Mouse (Mus musculus) midbrain, embryonic 13.5 days (tissue): ENCODE measurements around the gene Atpaf1. TPM values are rescaled to one million over a fixed set of nuclear protein-coding genes. Genes with fewer than 3 reads are reported as not detected.

ENCODE experiments used
- ATAC-seq: fragments of 200-750 bp; cut with Nextera tagmentation; 2 replicates; pipeline ENCODE4 v1.8.0; 2017; ENCODE audit warnings: mild to moderate bottlenecking, moderate TSS enrichment, moderate library complexity
- H3K27ac ChIP-seq: fragments of 300-500 bp; sonication (generic); 2 replicates; pipeline ENCODE4 v1.5.1; 2015; ENCODE audit warnings: inconsistent platforms, mild to moderate bottlenecking, moderate library complexity
- H3K27me3 ChIP-seq: fragments of 300-500 bp; sonication (generic); 2 replicates; pipeline ENCODE4 v1.6.1; 2015; ENCODE audit warnings: mild to moderate bottlenecking, inconsistent platforms
- H3K36me3 ChIP-seq: fragments of 300-500 bp; sonication (generic); 2 replicates; pipeline ENCODE4 v1.6.1; 2015; ENCODE audit warnings: mild to moderate bottlenecking, inconsistent platforms
- H3K4me1 ChIP-seq: fragments of 300-500 bp; sonication (generic); replicated peaks from 2 replicates; pipeline ENCODE4 v1.6.1; 2015; ENCODE audit warnings: inconsistent platforms
- H3K4me2 ChIP-seq: fragments of 300-500 bp; sonication (generic); replicated peaks from 2 replicates; pipeline ENCODE4 v1.6.1; 2015; ENCODE audit warnings: moderate library complexity, mild to moderate bottlenecking, inconsistent platforms
- H3K4me3 ChIP-seq: fragments of 300-500 bp; sonication (generic); replicated peaks from 2 replicates; pipeline ENCODE4 v1.5.1; 2015; ENCODE audit warnings: mild to moderate bottlenecking, inconsistent platforms
- H3K9ac ChIP-seq: fragments of 300-500 bp; sonication (generic); replicated peaks from 2 replicates; pipeline ENCODE4 v1.6.1; 2015; ENCODE audit warnings: mild to moderate bottlenecking, inconsistent platforms
- H3K9me3 ChIP-seq: fragments of 300-500 bp; sonication (generic); 2 replicates; pipeline ENCODE4 v1.6.1; 2016; ENCODE audit warnings: mild to moderate bottlenecking, inconsistent platforms
- WGBS: fragments of 180-500 bp; shearing (Covaris S2); methylation state at CpG from one replicate; pipeline ENCODE4 v1.1.7; 2015; 5-methylcytosine and 5-hydroxymethylcytosine counted together
- polyA plus RNA-seq: library from polyadenylated mRNA; unstranded; fragments of >200 nt; fragmentation: Nextera tagmentation; extraction: Ambion mirVana; gene quantifications from 2 replicates; pipeline ENCODE4 v1.2.1, GENCODE M21; 2015

Gene Atpaf1
- polyA plus RNA-seq, 1 experiment from 2014 or later = 38.7 TPM

- 71% methylated on average over 2 of the region's 2 CpGs for WGBS
- H3K9me3 ChIP-seq = no peaks in the 10 kb centered on the region
- H3K9ac ChIP-seq = no peak overlapping the region
- no peak overlapping the region for H3K4me3 ChIP-seq
- peaks cover 13% of the 10 kb centered on the region for H3K4me1 ChIP-seq
- no peak overlapping the region for H3K27ac ChIP-seq
- H3K27me3 ChIP-seq = no peaks in the 10 kb centered on the region
- ATAC-seq = no peak
- H3K36me3 ChIP-seq = no peaks in the 10 kb centered on the region
- no peak overlapping the region for H3K4me2 ChIP-seq
Measured at GRCm38 (mm10) chr4:115835576-115835975, 51.0 kb downstream of the Atpaf1 start.

- H3K4me2 ChIP-seq = peak overlapping the region; percentile 72
- ATAC-seq = no peak
- no peaks in the 10 kb centered on the region for H3K36me3 ChIP-seq
- H3K4me3 ChIP-seq = no peak overlapping the region; the same call in 1 of the 2 replicates
- WGBS = 72% methylated on average over 4 of the region's 4 CpGs
- H3K4me1 ChIP-seq = peaks cover 13% of the 10 kb centered on the region
- H3K27me3 ChIP-seq = no peaks in the 10 kb centered on the region
- H3K9ac ChIP-seq = no peak overlapping the region
- no peak overlapping the region for H3K27ac ChIP-seq
- H3K9me3 ChIP-seq = no peaks in the 10 kb centered on the region
Measured at GRCm38 (mm10) chr4:115838196-115838595, 53.6 kb downstream of the Atpaf1 start.

GRCm38 (mm10) chr4:115838696-115839641 lies 54.4 kb downstream of the Atpaf1 start, which contains the start of gene Mknk1:
Gene Mknk1, plus strand, starts transcription at chr4:115839198.
- WGBS = 3% methylated on average over 51 of the region's 51 CpGs
- Histone ChIP-seq H3K27me3 (no peaks in the 10 kb centered on the region), H3K4me1 (peaks cover 13% of the 10 kb centered on the region), H3K9ac (peak within 1 kb of the TSS; percentile 81), H3K36me3 (no peaks in the 10 kb centered on the region), H3K4me3 (peak within 1 kb of the TSS; percentile 68), H3K27ac (peak within 1 kb of the TSS; percentile 53; the same call in 1 of the 2 replicates), H3K4me2 (peak within 1 kb of the TSS; percentile 72), H3K9me3 (no peaks in the 10 kb centered on the region)
- ATAC-seq = peak; percentile 96

DNA sequence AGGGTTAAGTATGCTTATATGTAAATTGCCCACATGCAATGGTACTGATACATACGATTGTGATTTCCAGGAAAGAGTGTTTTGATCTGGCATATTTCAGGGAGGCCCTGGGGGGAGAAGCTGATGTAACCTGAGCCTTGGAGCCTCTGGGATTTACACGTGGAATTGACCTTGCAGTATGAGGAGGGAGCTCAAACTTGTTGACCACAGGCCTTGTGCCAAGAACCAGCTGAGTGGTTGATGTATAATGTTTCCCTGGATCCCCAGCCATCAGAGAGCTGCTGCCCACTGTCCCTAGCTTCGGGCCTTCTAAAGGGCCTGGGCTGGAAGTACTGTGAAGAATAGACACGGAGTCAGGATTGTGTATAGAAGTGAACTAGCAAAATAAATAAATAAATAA lies 55.3 kb downstream of the Atpaf1 start:
- Histone ChIP-seq H3K9ac (no peak overlapping the region), H3K36me3 (no peaks in the 10 kb centered on the region), H3K4me3 (peak overlapping the region; percentile 68), H3K27me3 (no peaks in the 10 kb centered on the region), H3K27ac (no peak overlapping the region), H3K9me3 (no peaks in the 10 kb centered on the region), H3K4me2 (peak overlapping the region; percentile 72), H3K4me1 (peaks cover 13% of the 10 kb centered on the region)
- WGBS = 69% methylated on average over 4 of the region's 4 CpGs
- no peak for ATAC-seq

DNA sequence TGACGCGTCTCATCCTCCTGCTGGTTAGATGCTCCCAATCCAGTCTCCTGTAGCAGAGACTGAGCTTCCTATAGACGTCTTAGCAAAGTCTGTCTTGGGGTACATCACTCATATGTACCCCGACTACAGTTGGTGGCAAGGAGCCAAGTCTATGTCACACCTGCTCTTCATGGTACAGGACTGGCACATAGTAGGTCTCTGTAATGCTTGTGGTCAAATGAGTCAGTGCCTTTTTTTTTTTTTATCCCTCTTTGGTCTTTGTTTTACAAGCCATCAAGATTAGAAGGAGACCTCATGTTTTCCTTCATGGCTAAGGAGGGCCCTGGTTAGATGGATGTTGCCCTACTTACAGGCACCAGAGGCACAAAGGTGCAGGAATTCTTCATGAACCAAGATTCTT lies 56.2 kb downstream of the Atpaf1 start:
- no peaks in the 10 kb centered on the region for H3K36me3 ChIP-seq
- 94% methylated on average over 4 of the region's 4 CpGs for WGBS
- no peaks in the 10 kb centered on the region for H3K9me3 ChIP-seq
- no peak overlapping the region for H3K9ac ChIP-seq
- no peak overlapping the region for H3K4me2 ChIP-seq
- ATAC-seq = no peak
- peaks cover 13% of the 10 kb centered on the region for H3K4me1 ChIP-seq
- H3K4me3 ChIP-seq = no peak overlapping the region
- H3K27ac ChIP-seq = no peak overlapping the region
- no peaks in the 10 kb centered on the region for H3K27me3 ChIP-seq

GRCm38 (mm10) chr4:115846656-115847055 lies 62.0 kb downstream of the Atpaf1 start:
- Histone ChIP-seq H3K27me3 (no peaks in the 10 kb centered on the region), H3K4me3 (no peak overlapping the region), H3K36me3 (peaks cover 22% of the 10 kb centered on the region), H3K27ac (no peak overlapping the region), H3K9me3 (no peaks in the 10 kb centered on the region), H3K4me2 (no peak overlapping the region), H3K9ac (no peak overlapping the region), H3K4me1 (no peaks in the 10 kb centered on the region; the same call in 1 of the 2 replicates)
- 65% methylated on average over 2 of the region's 2 CpGs for WGBS
- ATAC-seq = no peak

GRCm38 (mm10) chr4:115847377-115847776 lies 62.8 kb downstream of the Atpaf1 start:
- Histone ChIP-seq H3K4me1 (no peaks in the 10 kb centered on the region; the same call in 1 of the 2 replicates), H3K27me3 (no peaks in the 10 kb centered on the region), H3K9ac (no peak overlapping the region), H3K4me3 (no peak overlapping the region), H3K4me2 (no peak overlapping the region), H3K27ac (no peak overlapping the region), H3K36me3 (peaks cover 25% of the 10 kb centered on the region), H3K9me3 (no peaks in the 10 kb centered on the region)
- whole genome bisulfite sequencing = 61% methylated on average over 5 of the region's 5 CpGs
- no peak for ATAC-seq

DNA sequence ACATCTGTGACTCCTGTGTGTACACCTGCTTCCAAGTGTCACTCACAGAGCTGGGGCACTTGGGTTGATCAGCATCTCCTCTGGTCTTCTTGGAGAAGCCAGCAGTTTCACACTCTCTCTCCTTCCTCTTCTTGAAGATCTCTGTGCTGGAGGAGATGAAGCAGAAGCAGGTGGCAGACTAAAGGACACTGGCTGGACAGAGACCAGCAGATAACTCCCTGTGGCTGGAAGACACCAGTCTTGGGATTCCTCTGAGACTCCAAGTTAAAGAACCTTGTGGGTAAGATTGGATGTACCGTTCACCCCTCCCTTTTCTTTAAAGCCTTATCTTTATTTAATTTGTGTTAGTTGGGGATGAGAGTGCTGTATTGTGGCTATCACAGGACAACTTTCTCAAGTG lies 63.5 kb downstream of the Atpaf1 start:
- no peak overlapping the region for H3K4me2 ChIP-seq
- no peak for ATAC-seq
- H3K4me3 ChIP-seq = no peak overlapping the region
- 96% methylated on average over 1 of the region's 1 CpGs for WGBS
- H3K27ac ChIP-seq = no peak overlapping the region
- H3K9ac ChIP-seq = no peak overlapping the region
- H3K4me1 ChIP-seq = no peaks in the 10 kb centered on the region; the same call in 1 of the 2 replicates
- no peaks in the 10 kb centered on the region for H3K27me3 ChIP-seq
- peaks cover 28% of the 10 kb centered on the region for H3K36me3 ChIP-seq
- no peaks in the 10 kb centered on the region for H3K9me3 ChIP-seq

GRCm38 (mm10) chr4:115848990-115849677 lies 64.5 kb downstream of the Atpaf1 start:
- no peaks in the 10 kb centered on the region for H3K9me3 ChIP-seq
- H3K27ac ChIP-seq = no peak overlapping the region

GRCm38 (mm10) chr4:115850111-115850510 lies 65.5 kb downstream of the Atpaf1 start:
- no peak for ATAC-seq
- H3K4me3 ChIP-seq = no peak overlapping the region
- peaks cover 28% of the 10 kb centered on the region for H3K36me3 ChIP-seq
- no peaks in the 10 kb centered on the region for H3K9me3 ChIP-seq
- no peak overlapping the region for H3K9ac ChIP-seq
- H3K4me2 ChIP-seq = no peak overlapping the region
- H3K27ac ChIP-seq = no peak overlapping the region
- WGBS = 74% methylated on average over 2 of the region's 2 CpGs
- H3K4me1 ChIP-seq = peaks cover 14% of the 10 kb centered on the region
- no peaks in the 10 kb centered on the region for H3K27me3 ChIP-seq

More at GRCm38 (mm10) chr4:115848990-115849677, 64.5 kb downstream of the Atpaf1 start:
- H3K4me1 ChIP-seq = peaks cover 4% of the 10 kb centered on the region
- ATAC-seq = no peak
- no peak overlapping the region for H3K4me2 ChIP-seq
- no peak overlapping the region for H3K9ac ChIP-seq
- peaks cover 28% of the 10 kb centered on the region for H3K36me3 ChIP-seq
- no peaks in the 10 kb centered on the region for H3K27me3 ChIP-seq
- WGBS = 73% methylated on average over 8 of the region's 8 CpGs
- no peak overlapping the region for H3K4me3 ChIP-seq

DNA sequence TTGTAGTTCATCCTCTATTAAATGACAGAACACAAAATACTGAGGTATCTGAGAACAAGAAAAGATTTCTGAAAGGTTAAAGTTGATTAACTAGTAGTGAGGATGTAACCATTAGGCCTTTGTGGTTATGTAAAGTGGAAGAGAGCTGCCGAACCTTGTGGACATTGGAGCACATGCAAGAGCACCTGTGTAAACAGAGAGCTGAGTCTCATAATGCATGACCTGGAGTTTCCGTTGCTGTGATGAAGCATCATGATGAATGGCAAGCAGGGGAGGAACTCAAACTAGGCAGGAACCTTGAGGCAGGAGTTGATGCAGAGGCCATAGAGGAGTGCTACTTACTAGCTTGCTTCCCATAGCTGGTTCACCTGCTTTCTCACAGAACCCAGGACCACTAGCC lies 66.0 kb downstream of the Atpaf1 start:
- 76% methylated on average over 2 of the region's 2 CpGs for WGBS
- Histone ChIP-seq H3K9ac (no peak overlapping the region), H3K27me3 (no peaks in the 10 kb centered on the region), H3K27ac (no peak overlapping the region), H3K4me3 (no peak overlapping the region), H3K4me1 (peaks cover 19% of the 10 kb centered on the region), H3K9me3 (no peaks in the 10 kb centered on the region), H3K36me3 (peaks cover 28% of the 10 kb centered on the region), H3K4me2 (no peak overlapping the region)
- no peak for ATAC-seq

DNA sequence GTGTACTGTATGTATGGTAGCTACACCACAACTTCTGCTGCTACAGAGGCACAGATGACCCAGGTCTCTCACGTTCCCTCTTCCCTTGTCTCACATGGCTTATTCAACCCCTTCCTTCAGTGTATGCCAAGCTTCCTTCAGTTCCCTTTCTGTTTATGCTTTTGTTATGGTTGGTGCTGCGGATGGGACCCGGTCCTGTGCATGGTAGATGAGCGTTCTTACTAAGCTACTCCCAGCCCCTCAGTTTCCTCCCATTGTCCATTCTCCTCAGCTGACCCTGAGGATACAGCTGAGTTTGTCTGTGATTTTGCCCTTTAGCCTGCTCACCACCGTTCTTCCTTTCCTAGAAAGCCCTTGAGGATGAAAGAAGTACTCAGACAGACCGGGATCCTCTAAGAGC lies 67.0 kb downstream of the Atpaf1 start:
- Histone ChIP-seq H3K9me3 (no peaks in the 10 kb centered on the region), H3K4me2 (no peak overlapping the region), H3K4me1 (peaks cover 28% of the 10 kb centered on the region), H3K9ac (no peak overlapping the region), H3K27me3 (no peaks in the 10 kb centered on the region), H3K36me3 (peaks cover 28% of the 10 kb centered on the region), H3K27ac (no peak overlapping the region), H3K4me3 (no peak overlapping the region)
- 88% methylated on average over 6 of the region's 6 CpGs for WGBS
- ATAC-seq = no peak
